27 mouse cellular contexts compared by ENCODE assay signal in genomic region chr13:109590048-109590447, GRCm38 (mm10).
"Had no signal": no experiment of that assay in that cellular context is flagged by ENCODE, and none has a peak within 500 bp of the region (broad histone marks: within the 10 kb centered on the region; RNA-seq: fewer than 3 reads in every experiment).

No protein-coding gene starts in this region.

- H3K4me3 ChIP-seq: embryonic facial prominence, embryonic 10.5 days; embryonic facial prominence, embryonic 12.5 days; embryonic facial prominence, embryonic 13.5 days; embryonic facial prominence, embryonic 15.5 days; erythroblast, embryonic 14.5 days; forebrain, embryonic 12.5 days; forebrain, embryonic 13.5 days; forebrain, embryonic 15.5 days; gastrocnemius, adult 2 months; heart, adult 2 months had no signal

- H3K27ac ChIP-seq: embryonic facial prominence, embryonic 10.5 days; embryonic facial prominence, embryonic 12.5 days; embryonic facial prominence, embryonic 13.5 days; embryonic facial prominence, embryonic 15.5 days; forebrain, embryonic 12.5 days; forebrain, embryonic 13.5 days; forebrain, embryonic 15.5 days; gastrocnemius, adult 2 months; heart, adult 2 months had no signal

- DNase-seq: cerebellum, adult 8-10 months; cerebellum, adult 9-10 months; cerebellum, adult 9-11 months; cerebellum, postnatal 10 days; cerebellum, postnatal 14 days; cerebellum, postnatal 25 days; cerebellum, postnatal 36 days; embryo, embryonic 11 days; forebrain, postnatal 0 days; gastrocnemius, adult 2 months; gastrocnemius, postnatal 10 days; gastrocnemius, postnatal 14 days; gastrocnemius, postnatal 25 days; gastrocnemius, postnatal 36 days; heart, adult 11 months; heart, adult 18-20 months; heart, adult 2 months had no signal

- H3K9ac ChIP-seq: embryonic facial prominence, embryonic 12.5 days; embryonic facial prominence, embryonic 13.5 days; embryonic facial prominence, embryonic 15.5 days; forebrain, embryonic 12.5 days; forebrain, embryonic 13.5 days; forebrain, embryonic 15.5 days; forebrain, postnatal 0 days had no signal

- H3K27me3 ChIP-seq: embryonic facial prominence, embryonic 12.5 days; embryonic facial prominence, embryonic 13.5 days; embryonic facial prominence, embryonic 15.5 days; forebrain, embryonic 12.5 days; forebrain, embryonic 13.5 days; forebrain, embryonic 15.5 days had no signal

- H3K4me1 ChIP-seq: embryonic facial prominence, embryonic 10.5 days; embryonic facial prominence, embryonic 12.5 days; embryonic facial prominence, embryonic 15.5 days; forebrain, embryonic 13.5 days had no signal

- H3K9me3 ChIP-seq: embryonic facial prominence, embryonic 10.5 days; embryonic facial prominence, embryonic 12.5 days; embryonic facial prominence, embryonic 13.5 days; embryonic facial prominence, embryonic 15.5 days; forebrain, embryonic 12.5 days; forebrain, embryonic 13.5 days; forebrain, embryonic 15.5 days had no signal

- H3K36me3 ChIP-seq: embryonic facial prominence, embryonic 10.5 days; embryonic facial prominence, embryonic 12.5 days; embryonic facial prominence, embryonic 13.5 days; embryonic facial prominence, embryonic 15.5 days; forebrain, embryonic 12.5 days; forebrain, embryonic 15.5 days had no signal

- ATAC-seq: forebrain, embryonic 13.5 days; forebrain, embryonic 14.5 days; forebrain, embryonic 15.5 days; forebrain, embryonic 16.5 days; forebrain, postnatal 0 days had no signal

- H3K4me2 ChIP-seq: embryonic facial prominence, embryonic 12.5 days; embryonic facial prominence, embryonic 13.5 days; embryonic facial prominence, embryonic 15.5 days; forebrain, embryonic 12.5 days; forebrain, embryonic 13.5 days; forebrain, embryonic 15.5 days had no signal
